Mouse (Mus musculus): ENCODE data around the gene Brca2. TPM values are rescaled to one million over a fixed set of nuclear protein-coding genes. Genes with fewer than 3 reads are reported as not detected.
A peak's percentile ranks its signal among the peaks of the same experiment; 100 is the strongest.
"Not testable (repeated sequence)": the region's sequence is repeated elsewhere in the genome, so short reads cannot be mapped to it uniquely, and the experiment has no call there.

Gene Brca2
- 2.2 and 2.5 TPM in 2 replicates for polyA plus RNA-seq (2012; rRNA removed)

- Histone ChIP-seq H3K27me3 (replicated peaks; ENCODE audit: control insufficient read depth, insufficient read depth, low read length) (no peaks in the 10 kb centered on the region), H3K4me3 (ENCODE audit: insufficient read depth, low read depth, low read length) (peak within 1 kb of the TSS; percentile 72), H3K36me3 (ENCODE audit: control insufficient read depth, insufficient read depth, low read length) (no peaks in the 10 kb centered on the region), H3K27ac (ENCODE audit: insufficient read depth, low read depth, low read length) (no peak within 1 kb of the TSS), H3K4me1 (ENCODE audit: control insufficient read depth, insufficient read depth, low read length) (no peaks in the 10 kb centered on the region)
- peak; percentile 47 for TF ChIP-seq POLR2A (IDR thresholded peaks at IDR 0.05; ENCODE audit: low read depth, low read length)
- TF ChIP-seq CTCF (conservative IDR thresholded peaks at IDR 0.05; ENCODE audit: insufficient read depth, insufficient read length, low read depth, low read length), result no peak
- 4% methylated on average over 61 of the region's 63 CpGs for WGBS
- peak; percentile 92 for DNase-seq
Observed at GRCm38 (mm10) chr5:150521937-150522866, at the start of gene Brca2. Gene Brca2 (plus strand): TSS chr5:150522630.

- Histone ChIP-seq H3K27me3 (replicated peaks; ENCODE audit: control insufficient read depth, insufficient read depth, low read length) (no peaks in the 10 kb centered on the region), H3K27ac (ENCODE audit: insufficient read depth, low read depth, low read length) (no peak overlapping the region), H3K4me1 (ENCODE audit: control insufficient read depth, insufficient read depth, low read length) (no peaks in the 10 kb centered on the region), H3K36me3 (ENCODE audit: control insufficient read depth, insufficient read depth, low read length) (no peaks in the 10 kb centered on the region; the same call in none of the 2 replicates), H3K4me3 (ENCODE audit: insufficient read depth, low read depth, low read length) (no peak overlapping the region)
- WGBS, result 57% methylated on average over 4 of the region's 4 CpGs
- DNase-seq, result no peak
- TF ChIP-seq CTCF (conservative IDR thresholded peaks at IDR 0.05; ENCODE audit: insufficient read depth, insufficient read length, low read depth, low read length), result no peak
- no peak for TF ChIP-seq POLR2A (IDR thresholded peaks at IDR 0.05; ENCODE audit: low read depth, low read length)
Observed at GRCm38 (mm10) chr5:150477364-150477763, 45.1 kb upstream of the Brca2 start.

- H3K4me1 ChIP-seq (ENCODE audit: control insufficient read depth, insufficient read depth, low read length), result no peaks in the 10 kb centered on the region
- TF ChIP-seq POLR2A (IDR thresholded peaks at IDR 0.05; ENCODE audit: low read depth, low read length), result no peak
- TF ChIP-seq CTCF (conservative IDR thresholded peaks at IDR 0.05; ENCODE audit: insufficient read depth, insufficient read length, low read depth, low read length), result no peak
- H3K27me3 ChIP-seq (replicated peaks; ENCODE audit: control insufficient read depth, insufficient read depth, low read length), result no peaks in the 10 kb centered on the region
- H3K27ac ChIP-seq (ENCODE audit: insufficient read depth, low read depth, low read length), result no peak overlapping the region
- 50% methylated on average over 4 of the region's 4 CpGs for WGBS
- DNase-seq, result no peak
- H3K36me3 ChIP-seq (ENCODE audit: control insufficient read depth, insufficient read depth, low read length), result no peaks in the 10 kb centered on the region; the same call in 1 of the 2 replicates
- no peak overlapping the region for H3K4me3 ChIP-seq (ENCODE audit: insufficient read depth, low read depth, low read length)
Observed at GRCm38 (mm10) chr5:150478612-150479011, 43.8 kb upstream of the Brca2 start.

- H3K27ac ChIP-seq (ENCODE audit: insufficient read depth, low read depth, low read length), result no peak overlapping the region
- peak; percentile 56 for DNase-seq
Observed at GRCm38 (mm10) chr5:150485198-150485597, 37.2 kb upstream of the Brca2 start.

GRCm38 (mm10) chr5:150490285-150490684, 32.1 kb upstream of the Brca2 start:
- WGBS, result 56% methylated on average over 3 of the region's 3 CpGs
- Histone ChIP-seq H3K27me3 (replicated peaks; ENCODE audit: control insufficient read depth, insufficient read depth, low read length) (no peaks in the 10 kb centered on the region), H3K4me1 (ENCODE audit: control insufficient read depth, insufficient read depth, low read length) (no peaks in the 10 kb centered on the region), H3K4me3 (ENCODE audit: insufficient read depth, low read depth, low read length) (no peak overlapping the region), H3K36me3 (ENCODE audit: control insufficient read depth, insufficient read depth, low read length) (no peaks in the 10 kb centered on the region), H3K27ac (ENCODE audit: insufficient read depth, low read depth, low read length) (no peak overlapping the region)
- DNase-seq, result no peak
- TF ChIP-seq POLR2A (IDR thresholded peaks at IDR 0.05; ENCODE audit: low read depth, low read length) (no peak), CTCF (conservative IDR thresholded peaks at IDR 0.05; ENCODE audit: insufficient read depth, insufficient read length, low read depth, low read length) (no peak)

More at GRCm38 (mm10) chr5:150485198-150485597, 37.2 kb upstream of the Brca2 start:
- no peaks in the 10 kb centered on the region for H3K27me3 ChIP-seq (replicated peaks; ENCODE audit: control insufficient read depth, insufficient read depth, low read length)
- 63% methylated on average over 3 of the region's 3 CpGs for WGBS
- H3K4me3 ChIP-seq (ENCODE audit: insufficient read depth, low read depth, low read length), result no peak overlapping the region
- TF ChIP-seq CTCF (conservative IDR thresholded peaks at IDR 0.05; ENCODE audit: insufficient read depth, insufficient read length, low read depth, low read length) (peak; percentile 45), POLR2A (IDR thresholded peaks at IDR 0.05; ENCODE audit: low read depth, low read length) (no peak)
- H3K36me3 ChIP-seq (ENCODE audit: control insufficient read depth, insufficient read depth, low read length), result no peaks in the 10 kb centered on the region
- no peaks in the 10 kb centered on the region for H3K4me1 ChIP-seq (ENCODE audit: control insufficient read depth, insufficient read depth, low read length)

- WGBS, result 37% methylated on average over 8 of the region's 8 CpGs
- no peaks in the 10 kb centered on the region for H3K36me3 ChIP-seq (ENCODE audit: control insufficient read depth, insufficient read depth, low read length)
- TF ChIP-seq POLR2A (IDR thresholded peaks at IDR 0.05; ENCODE audit: low read depth, low read length), result no peak
- no peak for TF ChIP-seq CTCF (conservative IDR thresholded peaks at IDR 0.05; ENCODE audit: insufficient read depth, insufficient read length, low read depth, low read length)
- no peaks in the 10 kb centered on the region for H3K4me1 ChIP-seq (ENCODE audit: control insufficient read depth, insufficient read depth, low read length)
- H3K4me3 ChIP-seq (ENCODE audit: insufficient read depth, low read depth, low read length), result no peak overlapping the region
- DNase-seq, result no peak
- no peaks in the 10 kb centered on the region for H3K27me3 ChIP-seq (replicated peaks; ENCODE audit: control insufficient read depth, insufficient read depth, low read length)
- H3K27ac ChIP-seq (ENCODE audit: insufficient read depth, low read depth, low read length), result no peak overlapping the region
Observed at GRCm38 (mm10) chr5:150490821-150491220, 31.6 kb upstream of the Brca2 start.

GRCm38 (mm10) chr5:150491573-150492173, 30.8 kb upstream of the Brca2 start:
- H3K4me1 ChIP-seq (ENCODE audit: control insufficient read depth, insufficient read depth, low read length); H3K4me3 ChIP-seq (ENCODE audit: insufficient read depth, low read depth, low read length); H3K27me3 ChIP-seq (replicated peaks; ENCODE audit: control insufficient read depth, insufficient read depth, low read length); DNase-seq; H3K27ac ChIP-seq (ENCODE audit: insufficient read depth, low read depth, low read length); H3K36me3 ChIP-seq (ENCODE audit: control insufficient read depth, insufficient read depth, low read length): not testable (repeated sequence)
- 95% methylated on average over 4 of the region's 4 CpGs for WGBS

Measured in kidney, adult 2 months (tissue).